Mouse (Mus musculus) E14TG2a.4 (cell line): ENCODE measurements at regions not wholly inside any gene's neighbourhood (a gene's known extent, or its start where the extent isn't known, plus 50 kb on each side); places are given as distances from the start of the nearest gene placed in this dataset.

Source experiments
- CTCF ChIP-seq: conservative IDR thresholded peaks from 2 replicates; pipeline ENCODE4 v1.5.1; 2014; ENCODE audit warnings: low read length
- NANOG ChIP-seq: IDR thresholded peaks from 2 replicates; pipeline ENCODE4 v1.6.1; 2014; ENCODE audit warnings: borderline replicate concordance, low read length, mixed read lengths
- POU5F1 ChIP-seq: IDR thresholded peaks from 2 replicates; pipeline ENCODE4 v1.6.1; 2014; ENCODE audit warnings: low read length, borderline replicate concordance

GRCm38 (mm10) chr7:136343494-136343893, 550.9 kb upstream of the Mgmt start:
- TF ChIP-seq CTCF, result no peak
- no peak for TF ChIP-seq POU5F1
- TF ChIP-seq NANOG, result no peak
